Mouse (Mus musculus) adrenal gland, postnatal 0 days (tissue): Measurements from ENCODE around the gene Mrps15. TPM values are rescaled to one million over a fixed set of nuclear protein-coding genes. Genes with fewer than 3 reads are reported as not detected.

Experiments
- polyA plus RNA-seq: library from polyadenylated mRNA; unstranded; fragments of >200 nt; fragmentation: Nextera tagmentation; extraction: Ambion mirVana; gene quantifications from 2 replicates; pipeline ENCODE4 v1.2.1, GENCODE M21; 2015

The Mrps15 gene
- 125 and 159 TPM in 2 replicates for polyA plus RNA-seq

GRCm38 (mm10) chr4:126046851-126047585, at the start of gene Mrps15:
TSS of gene Mrps15 (plus strand) at chr4:126046925.

GRCm38 (mm10) chr4:126024303-126024900, 22.3 kb upstream of the Mrps15 start, which contains the start of gene Csf3r:
TSS of gene Csf3r (plus strand) at chr4:126024550.

GRCm38 (mm10) chr4:126058134-126058996, 11.6 kb downstream of the Mrps15 start, which contains the start of gene Oscp1:
TSS of gene Oscp1 (plus strand) at chr4:126058565.

GRCm38 (mm10) chr4:126096464-126097111, 49.9 kb downstream of the Mrps15 start, which contains the start of gene Lsm10:
TSS of gene Lsm10 (plus strand) at chr4:126096623.

GRCm38 (mm10) chr4:126103590-126104068, 56.9 kb downstream of the Mrps15 start, which contains the start of gene Stk40:
TSS of gene Stk40 (plus strand) at chr4:126103957.

Other genes with a start within 250 kb of the Mrps15 start
- gene Csf3r, start 22.4 kb upstream of the Mrps15 start, polyA plus RNA-seq, result 0.82 and 1.2 TPM in 2 replicates
- gene Oscp1, start 11.6 kb downstream of the Mrps15 start, polyA plus RNA-seq, result 10.7 and 12.6 TPM in 2 replicates
- gene Lsm10, start 49.7 kb downstream of the Mrps15 start, polyA plus RNA-seq, result 69.4 and 75.4 TPM in 2 replicates
- gene Stk40, start 57.0 kb downstream of the Mrps15 start, polyA plus RNA-seq, result 11.4 and 14.1 TPM in 2 replicates
- 88.0 and 119 TPM in 2 replicates for gene Eva1b, start 100.8 kb downstream of the Mrps15 start, polyA plus RNA-seq
- 5.4 and 5.5 TPM in 2 replicates for gene Sh3d21, start 116.6 kb downstream of the Mrps15 start, polyA plus RNA-seq
- 91.4 and 131 TPM in 2 replicates for gene Thrap3, start 155.8 kb downstream of the Mrps15 start, polyA plus RNA-seq
- gene Map7d1, start 209.4 kb downstream of the Mrps15 start, polyA plus RNA-seq, result 28.7 and 41.5 TPM in 2 replicates
- 109 TPM in 2 replicates for gene Trappc3, start 215.4 kb downstream of the Mrps15 start, polyA plus RNA-seq
- 11.9 and 24.7 TPM in 2 replicates for gene Col8a2, start 239.9 kb downstream of the Mrps15 start, polyA plus RNA-seq